Mouse (Mus musculus) forebrain, embryonic 12.5 days (tissue): Measurements from ENCODE around the gene Gm11027. TPM values are rescaled to one million over a fixed set of nuclear protein-coding genes. Genes with fewer than 3 reads are reported as not detected.

Experiments
- ATAC-seq: fragments of 200-750 bp; cut with Nextera tagmentation; 2 replicates; pipeline ENCODE4 v1.8.0; 2017; ENCODE audit warnings: moderate TSS enrichment; ENCODE audit not compliant: low FRiP score
- H3K27ac ChIP-seq: fragments of 300-500 bp; sonication (generic); 2 replicates; pipeline ENCODE4 v1.5.1; 2016; ENCODE audit warnings: mild to moderate bottlenecking
- H3K27me3 ChIP-seq: fragments of 300-500 bp; sonication (generic); 2 replicates; pipeline ENCODE4 v1.6.1; 2016; ENCODE audit warnings: mild to moderate bottlenecking
- H3K36me3 ChIP-seq: fragments of 300-500 bp; sonication (generic); replicated peaks from 2 replicates; pipeline ENCODE4 v1.6.1; 2016; ENCODE audit warnings: mild to moderate bottlenecking
- H3K4me1 ChIP-seq: fragments of 300-500 bp; sonication (generic); 2 replicates; pipeline ENCODE4 v1.6.1; 2016
- H3K4me2 ChIP-seq: fragments of 300-500 bp; sonication (generic); 2 replicates; pipeline ENCODE4 v1.6.1; 2016; ENCODE audit warnings: mild to moderate bottlenecking, moderate library complexity
- H3K4me3 ChIP-seq: fragments of 300-500 bp; sonication (generic); replicated peaks from 2 replicates; pipeline ENCODE4 v1.5.1; 2016; ENCODE audit warnings: mild to moderate bottlenecking
- H3K9ac ChIP-seq: fragments of 300-500 bp; sonication (generic); 2 replicates; pipeline ENCODE4 v1.6.1; 2016; ENCODE audit warnings: mild to moderate bottlenecking
- H3K9me3 ChIP-seq: fragments of 300-500 bp; sonication (generic); 2 replicates; pipeline ENCODE4 v1.6.1; 2016
- whole genome bisulfite sequencing: fragments of 180-500 bp; shearing (Covaris S2); methylation state at CpG from one replicate; pipeline ENCODE4 v1.1.7; 2016; 5-methylcytosine and 5-hydroxymethylcytosine counted together
- polyA plus RNA-seq: library from polyadenylated mRNA; unstranded; fragments of >200 nt; fragmentation: Nextera tagmentation; extraction: Ambion mirVana; gene quantifications from 2 replicates; pipeline ENCODE4 v1.2.1, GENCODE M21; 2016

Gm11027 gene
- polyA plus RNA-seq, 1 experiment from 2014 or later = not detected

DNA sequence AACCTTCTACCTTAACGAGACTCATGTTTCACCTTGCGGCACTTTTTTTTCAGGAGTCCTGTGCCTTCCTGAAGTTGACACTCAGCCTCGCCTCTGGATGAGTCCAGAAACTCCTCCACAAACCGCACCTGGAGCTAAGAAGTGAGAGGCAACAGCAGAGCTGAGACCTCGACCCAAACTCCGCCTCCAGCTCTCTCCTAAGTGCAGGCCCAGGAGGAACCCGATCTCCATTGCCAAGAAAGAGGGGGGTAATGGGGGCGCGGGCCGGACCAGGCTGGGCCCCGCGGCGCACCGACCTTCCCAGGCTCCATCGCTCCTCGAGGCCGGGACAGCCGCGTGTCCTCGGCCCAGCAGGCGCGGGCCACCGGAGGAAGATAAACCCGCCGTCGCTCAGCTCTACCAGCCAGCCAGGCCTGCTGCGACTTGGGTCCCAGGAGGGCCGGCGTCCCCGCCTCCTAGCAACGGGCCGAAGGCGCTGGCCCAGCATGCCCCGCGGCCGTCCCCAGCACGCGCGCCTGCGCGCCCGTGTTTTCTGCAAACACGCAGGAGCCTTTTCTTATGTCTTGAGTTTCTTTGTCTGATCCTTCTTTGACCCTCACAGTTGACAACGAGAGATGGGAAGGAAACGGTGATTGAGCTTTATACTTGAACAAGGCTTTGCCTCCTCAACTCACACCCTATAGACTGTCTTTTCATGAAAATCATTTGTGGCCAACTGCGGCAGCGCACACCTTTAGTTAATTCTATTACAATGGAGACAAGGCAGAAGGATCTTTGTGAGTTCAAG, 12.4 kb upstream of the Gm11027 start, which contains the start of gene Wdr60:
Gene Wdr60, minus strand, starts transcription at position 468 of the 787 bp plus-strand sequence.
- WGBS = 5% methylated on average over 47 of the region's 47 CpGs
- peak; percentile 99 for ATAC-seq

DNA sequence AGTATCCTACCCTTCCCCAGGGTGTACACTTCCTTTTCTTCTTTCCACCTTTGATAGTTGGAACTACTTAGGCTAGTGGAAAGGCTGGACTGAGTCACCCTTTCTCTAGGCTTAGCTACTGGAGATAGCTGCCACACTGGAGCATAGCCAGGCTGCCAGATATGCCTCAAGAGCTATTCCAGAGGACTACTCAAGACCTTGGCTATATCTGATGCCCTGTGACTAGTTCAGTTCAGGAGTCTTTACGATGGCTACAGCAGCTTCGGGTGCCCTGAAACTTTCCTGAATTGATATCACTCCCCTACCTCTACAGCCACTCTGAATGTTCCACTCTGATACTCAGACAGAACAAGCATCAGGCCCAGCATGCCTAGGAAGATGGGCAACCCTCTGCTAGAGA, 10.4 kb upstream of the Gm11027 start:
- no peak overlapping the region for H3K4me3 ChIP-seq
- ATAC-seq = no peak
- 85% methylated on average over 2 of the region's 2 CpGs for WGBS

More for the DNA sequence above, 12.4 kb upstream of the Gm11027 start, which contains the start of gene Wdr60:
- Histone ChIP-seq H3K4me2 (peak within 1 kb of the TSS; percentile 75), H3K27me3 (no peaks in the 10 kb centered on the region), H3K9me3 (no peaks in the 10 kb centered on the region), H3K36me3 (no peaks in the 10 kb centered on the region), H3K9ac (peak within 1 kb of the TSS; percentile 71), H3K4me3 (peak within 1 kb of the TSS; percentile 63), H3K27ac (peak within 1 kb of the TSS; percentile 76), H3K4me1 (peaks cover 6% of the 10 kb centered on the region; the same call in 1 of the 2 replicates)

GRCm38 (mm10) chr12:116265275-116265674, 9.9 kb upstream of the Gm11027 start:
- no peak overlapping the region for H3K4me3 ChIP-seq
- H3K4me2 ChIP-seq = no peak overlapping the region
- no peak for ATAC-seq
- H3K27ac ChIP-seq = no peak overlapping the region
- H3K27me3 ChIP-seq = no peaks in the 10 kb centered on the region
- H3K36me3 ChIP-seq = no peaks in the 10 kb centered on the region
- peaks cover 6% of the 10 kb centered on the region; the same call in 1 of the 2 replicates for H3K4me1 ChIP-seq
- 83% methylated on average over 2 of the region's 2 CpGs for WGBS
- no peak overlapping the region for H3K9ac ChIP-seq
- H3K9me3 ChIP-seq = no peaks in the 10 kb centered on the region

More for the DNA sequence above, 10.4 kb upstream of the Gm11027 start:
- H3K4me1 ChIP-seq = peaks cover 6% of the 10 kb centered on the region; the same call in 1 of the 2 replicates
- H3K4me2 ChIP-seq = no peak overlapping the region
- H3K9ac ChIP-seq = no peak overlapping the region
- no peaks in the 10 kb centered on the region for H3K27me3 ChIP-seq
- H3K27ac ChIP-seq = no peak overlapping the region
- H3K9me3 ChIP-seq = no peaks in the 10 kb centered on the region
- H3K36me3 ChIP-seq = no peaks in the 10 kb centered on the region

- no peak overlapping the region for H3K4me3 ChIP-seq
- no peak overlapping the region for H3K9ac ChIP-seq
- no peak for ATAC-seq
- H3K9me3 ChIP-seq = no peaks in the 10 kb centered on the region
- no peaks in the 10 kb centered on the region for H3K27me3 ChIP-seq
- H3K4me1 ChIP-seq = no peaks in the 10 kb centered on the region
- no peak overlapping the region for H3K27ac ChIP-seq
- no peak overlapping the region for H3K4me2 ChIP-seq
- no peaks in the 10 kb centered on the region for H3K36me3 ChIP-seq
- 86% methylated on average over 5 of the region's 5 CpGs for WGBS
Measured at GRCm38 (mm10) chr12:116269450-116269849, 5.7 kb upstream of the Gm11027 start.

DNA sequence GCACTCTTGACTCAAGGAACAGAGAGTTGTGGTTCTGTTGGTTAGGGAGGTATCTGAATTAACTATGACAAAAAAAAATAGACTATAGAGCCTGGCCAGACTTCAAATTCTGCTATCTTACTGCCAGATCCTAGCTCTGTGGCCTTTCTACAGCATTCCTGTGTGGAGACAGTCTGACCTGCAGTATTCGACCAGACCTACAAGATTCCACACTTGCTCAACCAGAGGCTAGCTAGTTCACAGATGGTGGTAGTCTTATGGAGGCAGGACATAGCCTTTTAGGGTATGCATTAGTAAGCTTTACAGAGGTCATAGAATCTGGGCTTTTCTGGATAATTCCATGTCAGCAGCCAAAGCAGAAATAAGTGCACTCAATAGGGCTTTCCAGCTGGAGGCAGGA, 4.6 kb upstream of the Gm11027 start:
- WGBS = 86% methylated on average over 1 of the region's 1 CpGs
- H3K4me3 ChIP-seq = no peak overlapping the region
- no peak for ATAC-seq
- H3K27me3 ChIP-seq = no peaks in the 10 kb centered on the region
- H3K4me1 ChIP-seq = no peaks in the 10 kb centered on the region
- H3K36me3 ChIP-seq = no peaks in the 10 kb centered on the region
- no peak overlapping the region for H3K4me2 ChIP-seq
- H3K9ac ChIP-seq = no peak overlapping the region
- no peaks in the 10 kb centered on the region for H3K9me3 ChIP-seq
- H3K27ac ChIP-seq = no peak overlapping the region

DNA sequence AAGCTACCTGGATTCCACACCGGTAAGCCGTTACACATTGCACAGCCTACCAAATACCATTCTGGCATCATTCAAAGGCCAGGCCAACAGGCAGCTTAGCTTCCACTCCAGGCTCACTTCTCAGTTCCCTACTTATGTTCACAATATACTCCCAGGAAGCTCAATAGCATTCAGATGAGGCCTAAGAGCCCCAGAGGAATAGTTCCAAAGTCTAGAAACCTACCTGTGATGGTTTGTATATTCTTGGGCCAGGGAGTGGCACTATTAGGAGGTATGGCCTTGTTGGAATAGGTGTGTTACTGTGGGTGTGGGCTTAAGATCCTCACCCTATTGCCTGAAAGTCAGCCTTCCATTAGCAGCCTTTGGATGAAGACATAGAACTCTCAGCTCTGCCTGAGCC, 4.1 kb upstream of the Gm11027 start:
- H3K9me3 ChIP-seq = no peaks in the 10 kb centered on the region
- H3K4me3 ChIP-seq = no peak overlapping the region
- WGBS = 97% methylated on average over 2 of the region's 2 CpGs

DNA sequence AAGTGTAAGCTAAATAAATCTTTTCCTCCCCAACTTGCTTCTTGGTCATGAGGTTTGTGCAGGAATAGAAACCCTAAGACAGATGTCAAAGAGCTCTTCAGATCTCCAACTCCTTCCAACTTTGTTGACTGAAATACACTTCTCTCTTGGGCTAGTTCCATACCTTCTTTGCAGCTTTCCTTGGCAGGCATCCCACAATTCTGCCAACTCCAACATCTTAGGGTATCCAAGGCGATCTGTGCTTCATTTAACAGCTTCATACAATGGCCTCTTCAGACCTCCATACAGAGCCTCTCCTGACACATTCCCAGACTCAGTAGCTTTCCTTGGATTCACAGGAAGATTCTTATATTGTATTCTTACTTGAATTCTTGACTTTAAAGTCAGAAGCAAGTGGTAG, 1.5 kb upstream of the Gm11027 start:
- WGBS = 64% methylated on average over 1 of the region's 1 CpGs
- H3K4me1 ChIP-seq = no peaks in the 10 kb centered on the region
- no peak overlapping the region for H3K4me3 ChIP-seq
- no peaks in the 10 kb centered on the region for H3K36me3 ChIP-seq
- H3K27ac ChIP-seq = no peak overlapping the region
- no peak for ATAC-seq
- H3K27me3 ChIP-seq = no peaks in the 10 kb centered on the region
- no peak overlapping the region for H3K4me2 ChIP-seq
- H3K9me3 ChIP-seq = no peaks in the 10 kb centered on the region
- H3K9ac ChIP-seq = no peak overlapping the region

More for the DNA sequence above, 4.1 kb upstream of the Gm11027 start:
- ATAC-seq = no peak
- H3K9ac ChIP-seq = no peak overlapping the region
- H3K4me1 ChIP-seq = no peaks in the 10 kb centered on the region
- no peaks in the 10 kb centered on the region for H3K36me3 ChIP-seq
- H3K27ac ChIP-seq = no peak overlapping the region
- no peaks in the 10 kb centered on the region for H3K27me3 ChIP-seq
- no peak overlapping the region for H3K4me2 ChIP-seq

GRCm38 (mm10) chr12:116275631-116276030, 445 bp downstream of the Gm11027 start:
- Histone ChIP-seq H3K9me3 (no peaks in the 10 kb centered on the region), H3K9ac (no peak overlapping the region), H3K27me3 (no peaks in the 10 kb centered on the region), H3K27ac (no peak overlapping the region), H3K36me3 (no peaks in the 10 kb centered on the region), H3K4me3 (no peak overlapping the region), H3K4me2 (no peak overlapping the region), H3K4me1 (peaks cover 4% of the 10 kb centered on the region)
- WGBS = 91% methylated on average over 4 of the region's 4 CpGs
- ATAC-seq = no peak

- no peak for ATAC-seq
- H3K9me3 ChIP-seq = no peaks in the 10 kb centered on the region
- H3K4me3 ChIP-seq = no peak overlapping the region
- no peaks in the 10 kb centered on the region for H3K27me3 ChIP-seq
- H3K4me1 ChIP-seq = peaks cover 7% of the 10 kb centered on the region
- H3K36me3 ChIP-seq = no peaks in the 10 kb centered on the region
- no peak overlapping the region for H3K27ac ChIP-seq
- no peak overlapping the region for H3K9ac ChIP-seq
- H3K4me2 ChIP-seq = no peak overlapping the region
- WGBS = 69% methylated on average over 2 of the region's 2 CpGs
Measured at GRCm38 (mm10) chr12:116276961-116277360, 1.8 kb downstream of the Gm11027 start.

DNA sequence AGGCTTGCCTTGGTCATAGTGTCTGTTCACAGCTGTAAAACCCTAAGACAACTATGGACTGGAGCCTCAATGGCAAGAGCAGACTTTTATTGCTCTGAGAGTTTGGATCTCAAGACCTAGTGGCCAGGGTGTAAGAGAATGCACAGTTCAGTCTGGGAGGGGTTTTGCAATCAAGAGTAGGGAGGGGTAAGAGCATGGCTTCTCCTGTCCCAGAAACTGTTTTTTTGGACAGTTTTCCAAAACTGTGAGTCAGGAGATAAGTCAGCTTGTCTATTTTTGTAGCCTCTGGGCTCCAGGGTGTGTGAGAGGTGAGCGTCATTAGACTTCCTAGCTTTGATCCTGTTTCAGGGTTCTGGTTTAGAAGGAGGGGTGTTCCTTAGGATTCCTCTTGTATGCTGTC, 3.4 kb downstream of the Gm11027 start:
- Histone ChIP-seq H3K27me3 (no peaks in the 10 kb centered on the region), H3K9me3 (no peaks in the 10 kb centered on the region), H3K4me2 (no peak overlapping the region), H3K9ac (no peak overlapping the region), H3K27ac (no peak overlapping the region), H3K36me3 (no peaks in the 10 kb centered on the region), H3K4me3 (no peak overlapping the region), H3K4me1 (peaks cover 10% of the 10 kb centered on the region)
- no peak for ATAC-seq
- WGBS = 91% methylated on average over 1 of the region's 1 CpGs

GRCm38 (mm10) chr12:116279181-116279580, 4.0 kb downstream of the Gm11027 start:
- H3K9ac ChIP-seq = no peak overlapping the region
- ATAC-seq = no peak
- H3K4me2 ChIP-seq = no peak overlapping the region
- H3K27ac ChIP-seq = no peak overlapping the region
- no peak overlapping the region for H3K4me3 ChIP-seq
- H3K4me1 ChIP-seq = peaks cover 10% of the 10 kb centered on the region
- 90% methylated on average over 2 of the region's 2 CpGs for WGBS
- no peaks in the 10 kb centered on the region for H3K27me3 ChIP-seq
- H3K36me3 ChIP-seq = no peaks in the 10 kb centered on the region
- no peaks in the 10 kb centered on the region for H3K9me3 ChIP-seq

- WGBS = 1% methylated on average over 7 of the region's 7 CpGs
- no peak for ATAC-seq
- Histone ChIP-seq H3K27me3 (no peaks in the 10 kb centered on the region), H3K27ac (peak overlapping the region; percentile 94), H3K4me1 (peaks cover 10% of the 10 kb centered on the region), H3K4me3 (peak overlapping the region; percentile 94), H3K4me2 (peak overlapping the region; percentile 94), H3K9ac (peak overlapping the region; percentile 96), H3K36me3 (no peaks in the 10 kb centered on the region), H3K9me3 (no peaks in the 10 kb centered on the region)
Measured at GRCm38 (mm10) chr12:116280149-116280652, 5.0 kb downstream of the Gm11027 start.
